Mouse (Mus musculus): ENCODE results near the gene Daxx. TPM values are rescaled to one million over a fixed set of nuclear protein-coding genes. Genes with fewer than 3 reads are reported as not detected.
A peak's percentile ranks its signal among the peaks of the same experiment; 100 is the strongest.

Gene Daxx
- polyA plus RNA-seq, 1 experiment from 2014 or later, result 65.4 TPM

DNA sequence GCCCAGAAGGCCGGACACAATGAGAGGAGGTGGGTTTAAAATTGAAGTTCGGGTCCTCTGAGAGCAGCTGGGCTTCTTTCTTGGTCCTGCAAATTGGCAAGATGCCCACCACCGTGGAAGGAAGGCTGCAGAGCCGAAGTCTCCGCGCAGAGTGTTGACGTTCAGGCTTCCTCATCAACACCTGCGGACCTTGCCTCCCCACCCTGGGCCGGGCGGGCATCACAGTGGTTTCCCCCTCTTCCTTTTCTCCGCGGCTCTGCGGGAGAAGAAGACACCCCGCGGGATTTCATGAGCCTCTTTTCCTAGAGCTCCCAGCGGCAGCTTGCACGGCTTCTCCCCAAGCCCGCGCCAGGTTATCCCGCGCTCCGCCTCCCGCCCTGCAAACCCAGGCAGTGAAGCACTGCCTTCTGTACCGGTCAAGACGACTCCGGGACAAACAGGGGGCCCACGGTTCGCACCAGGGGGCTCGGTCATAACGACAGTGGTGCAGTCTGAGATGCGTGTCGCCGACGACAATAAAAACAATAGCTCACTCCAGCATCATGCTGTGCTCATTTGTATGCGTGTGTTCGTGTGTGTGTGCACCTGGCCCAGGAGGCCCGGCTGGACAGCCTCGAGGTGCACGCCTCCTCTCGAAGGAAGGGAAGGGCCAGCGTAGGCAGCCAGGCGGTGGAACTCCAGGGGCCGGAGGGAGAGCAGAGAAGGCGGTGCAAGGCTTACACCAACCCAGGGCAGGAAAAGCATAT, 710 bp upstream of the Daxx start:
- no peaks in the 10 kb centered on the region for H3K27me3 ChIP-seq
- peak overlapping the region; percentile 82 for H3K9ac ChIP-seq
- peaks cover 29% of the 10 kb centered on the region for H3K36me3 ChIP-seq
- ATAC-seq (ENCODE audit: low FRiP score, low read depth), result peak; percentile 38
- H3K4me2 ChIP-seq (replicated peaks), result peak overlapping the region; percentile 99
- H3K4me3 ChIP-seq, result peak overlapping the region; percentile 89
- H3K27ac ChIP-seq, result peak overlapping the region; percentile 90
- under 1% methylated on average over 44 of the region's 44 CpGs for WGBS
- no peaks in the 10 kb centered on the region for H3K9me3 ChIP-seq
- peaks cover 23% of the 10 kb centered on the region for H3K4me1 ChIP-seq

DNA sequence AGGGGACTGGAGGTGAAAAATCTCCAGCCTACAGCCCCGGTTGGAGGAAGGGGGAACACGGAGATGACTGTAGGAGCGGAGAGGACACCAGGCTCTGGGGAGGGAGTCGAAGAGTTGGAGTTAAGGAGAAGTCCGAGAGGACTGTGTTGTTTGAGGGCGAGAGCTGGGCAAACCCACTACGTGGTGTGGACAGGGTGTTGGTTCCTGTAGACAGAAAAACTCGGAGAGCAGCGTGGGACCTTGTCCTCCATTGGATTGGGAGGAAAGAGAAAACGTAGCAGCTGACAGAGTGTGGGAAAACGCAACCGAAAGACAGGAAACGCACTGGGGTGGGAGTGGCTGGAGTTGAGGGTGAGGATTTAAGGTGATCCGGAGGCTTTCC, 646 bp downstream of the Daxx start:
- H3K36me3 ChIP-seq, result peaks cover 42% of the 10 kb centered on the region
- ATAC-seq (ENCODE audit: low FRiP score, low read depth), result peak; percentile 2; the same call in 1 of the 2 replicates
- peak overlapping the region; percentile 99 for H3K4me2 ChIP-seq (replicated peaks)
- peak overlapping the region; percentile 89 for H3K4me3 ChIP-seq
- H3K27me3 ChIP-seq, result no peaks in the 10 kb centered on the region
- peaks cover 31% of the 10 kb centered on the region for H3K4me1 ChIP-seq
- WGBS, result under 1% methylated on average over 14 of the region's 14 CpGs
- no peaks in the 10 kb centered on the region for H3K9me3 ChIP-seq
- peak overlapping the region; percentile 87 for H3K27ac ChIP-seq
- H3K9ac ChIP-seq, result peak overlapping the region; percentile 90

GRCm38 (mm10) chr17:33910346-33911051, 1.3 kb downstream of the Daxx start:
- ATAC-seq (ENCODE audit: low FRiP score, low read depth), result no peak
- H3K9me3 ChIP-seq, result no peaks in the 10 kb centered on the region
- H3K4me1 ChIP-seq, result peaks cover 37% of the 10 kb centered on the region
- H3K36me3 ChIP-seq, result peaks cover 46% of the 10 kb centered on the region
- no peaks in the 10 kb centered on the region for H3K27me3 ChIP-seq
- H3K27ac ChIP-seq, result peak overlapping the region; percentile 87; the same call in 1 of the 2 replicates
- WGBS, result 50% methylated on average over 11 of the region's 11 CpGs
- peak overlapping the region; percentile 99 for H3K4me2 ChIP-seq (replicated peaks)
- peak overlapping the region; percentile 90 for H3K9ac ChIP-seq
- peak overlapping the region; percentile 89 for H3K4me3 ChIP-seq

GRCm38 (mm10) chr17:33911052-33911812, 2.0 kb downstream of the Daxx start:
- Histone ChIP-seq H3K4me3 (0 out of 2 replicates have a peak overlapping the region, but pooled peaks have one; percentile 89), H3K27ac (no peak overlapping the region), H3K4me1 (peaks cover 38% of the 10 kb centered on the region), H3K9ac (0 out of 2 replicates have a peak overlapping the region, but pooled peaks have one; percentile 39), H3K4me2 (replicated peaks) (0 out of 2 replicates have a peak overlapping the region, but pooled peaks have one; percentile 9), H3K36me3 (peaks cover 46% of the 10 kb centered on the region), H3K27me3 (no peaks in the 10 kb centered on the region), H3K9me3 (no peaks in the 10 kb centered on the region)
- ATAC-seq (ENCODE audit: low FRiP score, low read depth), result no peak
- 92% methylated on average over 31 of the region's 31 CpGs for WGBS

DNA sequence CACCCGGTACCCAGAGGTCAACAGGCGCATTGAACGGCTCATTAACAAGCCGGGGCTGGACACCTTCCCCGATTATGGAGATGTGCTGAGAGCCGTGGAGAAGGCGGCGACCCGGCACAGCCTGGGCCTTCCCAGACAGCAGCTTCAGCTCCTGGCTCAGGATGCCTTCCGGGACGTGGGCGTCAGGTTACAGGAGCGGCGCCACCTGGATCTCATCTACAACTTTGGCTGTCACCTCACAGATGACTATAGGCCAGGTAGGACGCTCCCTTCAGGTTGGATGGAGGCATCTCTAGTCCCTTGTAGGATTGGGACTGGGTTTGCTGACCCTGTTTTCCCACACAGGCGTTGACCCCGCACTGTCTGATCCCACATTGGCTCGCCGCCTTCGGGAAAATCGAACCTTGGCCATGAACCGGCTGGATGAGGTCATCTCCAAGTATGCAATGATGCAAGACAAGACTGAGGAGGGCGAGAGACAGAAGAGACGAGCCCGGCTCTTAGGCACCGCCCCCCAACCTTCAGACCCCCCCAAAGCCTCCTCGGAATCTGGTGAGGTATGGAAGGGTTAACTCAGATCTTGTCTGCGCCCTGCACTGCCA, 2.7 kb downstream of the Daxx start:
- H3K9me3 ChIP-seq, result no peaks in the 10 kb centered on the region
- H3K4me2 ChIP-seq (replicated peaks), result no peak overlapping the region
- H3K4me1 ChIP-seq, result peaks cover 41% of the 10 kb centered on the region
- H3K9ac ChIP-seq, result 0 out of 2 replicates have a peak overlapping the region, but pooled peaks have one; percentile 39
- 89% methylated on average over 28 of the region's 28 CpGs for WGBS
- no peaks in the 10 kb centered on the region for H3K27me3 ChIP-seq
- H3K36me3 ChIP-seq, result peaks cover 46% of the 10 kb centered on the region
- no peak overlapping the region for H3K4me3 ChIP-seq
- no peak overlapping the region for H3K27ac ChIP-seq
- no peak for ATAC-seq (ENCODE audit: low FRiP score, low read depth)

DNA sequence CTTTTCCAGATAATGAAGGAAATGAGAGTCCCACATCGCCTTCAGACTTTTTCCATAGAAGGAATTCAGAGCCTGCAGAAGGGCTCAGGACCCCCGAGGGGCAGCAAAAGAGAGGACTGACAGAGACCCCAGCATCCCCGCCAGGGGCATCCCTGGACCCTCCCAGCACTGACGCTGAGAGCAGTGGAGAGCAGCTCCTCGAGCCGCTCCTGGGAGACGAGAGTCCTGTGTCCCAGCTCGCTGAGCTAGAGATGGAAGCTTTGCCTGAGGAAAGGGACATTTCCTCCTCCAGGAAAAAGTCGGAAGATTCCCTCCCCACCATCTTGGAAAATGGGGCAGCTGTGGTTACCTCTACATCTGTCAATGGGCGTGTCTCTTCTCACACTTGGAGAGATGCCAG, 4.0 kb downstream of the Daxx start:
- H3K27ac ChIP-seq, result no peak overlapping the region
- no peak for ATAC-seq (ENCODE audit: low FRiP score, low read depth)
- H3K9ac ChIP-seq, result no peak overlapping the region
- WGBS, result 92% methylated on average over 10 of the region's 10 CpGs
- H3K27me3 ChIP-seq, result no peaks in the 10 kb centered on the region
- peaks cover 43% of the 10 kb centered on the region for H3K4me1 ChIP-seq
- H3K36me3 ChIP-seq, result peaks cover 52% of the 10 kb centered on the region
- H3K9me3 ChIP-seq, result no peaks in the 10 kb centered on the region
- no peak overlapping the region for H3K4me2 ChIP-seq (replicated peaks)
- no peak overlapping the region for H3K4me3 ChIP-seq

DNA sequence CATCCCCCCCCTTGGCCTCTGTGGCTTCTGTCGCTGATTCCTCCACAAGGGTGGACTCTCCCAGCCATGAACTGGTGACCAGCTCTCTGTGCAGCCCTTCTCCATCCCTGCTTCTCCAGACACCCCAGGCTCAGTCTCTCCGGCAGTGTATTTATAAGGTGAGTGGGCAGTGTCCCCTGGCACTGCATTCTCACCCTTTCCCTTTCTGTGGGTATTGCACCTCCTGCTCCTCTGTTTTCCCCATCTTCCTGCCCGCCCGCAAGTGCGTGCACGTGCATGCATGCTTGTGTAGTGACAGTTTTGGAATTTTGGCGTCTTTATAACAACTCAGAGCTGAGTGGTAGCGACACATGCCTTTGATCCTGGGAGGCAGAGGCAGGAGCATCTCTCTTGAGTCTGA, 4.7 kb downstream of the Daxx start:
- 95% methylated on average over 8 of the region's 8 CpGs for WGBS
- Histone ChIP-seq H3K27me3 (no peaks in the 10 kb centered on the region), H3K9ac (no peak overlapping the region; the same call in 1 of the 2 replicates), H3K27ac (no peak overlapping the region), H3K4me2 (replicated peaks) (no peak overlapping the region), H3K9me3 (no peaks in the 10 kb centered on the region), H3K36me3 (peaks cover 52% of the 10 kb centered on the region), H3K4me3 (no peak overlapping the region), H3K4me1 (peaks cover 48% of the 10 kb centered on the region)
- no peak for ATAC-seq (ENCODE audit: low FRiP score, low read depth)

DNA sequence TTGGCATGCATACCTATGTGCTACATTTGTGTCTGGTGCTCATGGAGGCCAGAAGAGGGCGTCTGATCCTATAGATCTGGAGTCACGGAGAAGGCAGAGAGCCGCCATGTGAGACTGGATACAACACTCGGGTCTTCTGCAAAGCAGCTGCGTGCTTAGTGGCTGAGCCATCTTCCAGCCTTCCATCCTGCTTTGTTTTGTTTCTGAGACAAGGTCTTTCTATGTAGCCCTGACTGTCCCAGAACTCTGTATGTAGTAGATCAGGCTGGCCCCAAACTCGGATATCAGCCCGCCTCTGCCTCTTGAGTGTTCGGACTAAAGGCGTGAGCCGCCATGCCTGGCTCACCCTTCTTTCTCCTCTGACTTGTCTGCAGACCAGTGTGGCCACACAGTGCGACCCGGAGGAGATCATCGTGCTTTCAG, 5.8 kb downstream of the Daxx start:
- Histone ChIP-seq H3K4me2 (replicated peaks) (peak overlapping the region; percentile 68), H3K4me1 (peaks cover 52% of the 10 kb centered on the region)

DNA sequence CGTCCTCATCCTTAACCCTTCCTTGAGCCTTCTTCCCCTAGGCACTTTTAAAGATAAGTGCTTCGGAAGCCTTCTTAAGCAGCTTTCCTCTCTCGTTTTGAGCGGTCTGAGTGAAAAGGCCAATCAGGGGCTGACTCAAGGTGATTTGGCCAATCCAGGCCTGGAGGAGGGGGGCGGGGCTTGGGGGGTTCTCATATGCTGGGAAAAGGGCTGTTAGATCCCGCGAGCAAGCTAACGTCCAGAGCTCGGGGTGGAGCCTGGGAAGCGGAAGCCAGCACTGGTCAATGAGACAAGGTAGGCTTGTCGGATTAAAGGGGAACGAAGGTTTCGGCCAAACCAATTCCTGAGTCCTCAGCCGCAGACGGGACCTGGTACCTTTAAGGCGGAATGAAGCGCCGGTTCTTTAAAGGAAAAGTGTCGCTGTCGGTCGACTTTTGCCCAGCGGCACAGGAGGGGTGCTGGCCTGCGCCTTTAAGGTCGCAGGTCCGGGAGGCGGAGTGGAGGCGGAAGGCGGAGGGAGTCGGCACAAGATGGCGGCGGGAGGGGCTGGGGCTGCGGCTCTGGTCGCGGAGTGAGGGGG, 6.5 kb downstream of the Daxx start, which contains the start of the genes Tapbp and Zbtb22:
Tapbp (plus strand) TSS at position 229 of the 580 bp plus-strand sequence.
Zbtb22 (plus strand) TSS at position 234 of the 580 bp plus-strand sequence.
- WGBS, result under 1% methylated on average over 34 of the region's 34 CpGs

More for the DNA sequence above, 5.8 kb downstream of the Daxx start:
- Histone ChIP-seq H3K9me3 (no peaks in the 10 kb centered on the region), H3K36me3 (peaks cover 52% of the 10 kb centered on the region), H3K27ac (peak overlapping the region; percentile 28; the same call in 1 of the 2 replicates), H3K9ac (peak overlapping the region; percentile 51), H3K4me3 (peak overlapping the region; percentile 52), H3K27me3 (no peaks in the 10 kb centered on the region)
- no peak for ATAC-seq (ENCODE audit: low FRiP score, low read depth)
- WGBS, result 68% methylated on average over 13 of the region's 13 CpGs

GRCm38 (mm10) chr17:33916294-33916693, 7.1 kb downstream of the Daxx start:
- Histone ChIP-seq H3K4me2 (replicated peaks) (peak overlapping the region; percentile 68), H3K9ac (peak overlapping the region; percentile 63), H3K27ac (peak overlapping the region; percentile 72; the same call in 1 of the 2 replicates), H3K36me3 (peaks cover 42% of the 10 kb centered on the region), H3K27me3 (no peaks in the 10 kb centered on the region), H3K9me3 (no peaks in the 10 kb centered on the region), H3K4me3 (peak overlapping the region; percentile 52), H3K4me1 (peaks cover 46% of the 10 kb centered on the region)
- peak; percentile 34 for ATAC-seq (ENCODE audit: low FRiP score, low read depth)
- WGBS, result under 1% methylated on average over 12 of the region's 20 CpGs

More for the DNA sequence above, 6.5 kb downstream of the Daxx start, which contains the start of the genes Tapbp and Zbtb22:
- peaks cover 50% of the 10 kb centered on the region for H3K4me1 ChIP-seq
- ATAC-seq (ENCODE audit: low FRiP score, low read depth), result peak; percentile 91
- peak within 1 kb of the TSS; percentile 72; the same call in 1 of the 2 replicates for H3K27ac ChIP-seq
- no peaks in the 10 kb centered on the region for H3K27me3 ChIP-seq
- peak within 1 kb of the TSS; percentile 68 for H3K4me2 ChIP-seq (replicated peaks)
- peak within 1 kb of the TSS; percentile 52 for H3K4me3 ChIP-seq
- H3K36me3 ChIP-seq, result peaks cover 48% of the 10 kb centered on the region
- peak within 1 kb of the TSS; percentile 63 for H3K9ac ChIP-seq
- no peaks in the 10 kb centered on the region for H3K9me3 ChIP-seq

Measured in limb, embryonic 13.5 days (tissue).